In the genomic region with DNA sequence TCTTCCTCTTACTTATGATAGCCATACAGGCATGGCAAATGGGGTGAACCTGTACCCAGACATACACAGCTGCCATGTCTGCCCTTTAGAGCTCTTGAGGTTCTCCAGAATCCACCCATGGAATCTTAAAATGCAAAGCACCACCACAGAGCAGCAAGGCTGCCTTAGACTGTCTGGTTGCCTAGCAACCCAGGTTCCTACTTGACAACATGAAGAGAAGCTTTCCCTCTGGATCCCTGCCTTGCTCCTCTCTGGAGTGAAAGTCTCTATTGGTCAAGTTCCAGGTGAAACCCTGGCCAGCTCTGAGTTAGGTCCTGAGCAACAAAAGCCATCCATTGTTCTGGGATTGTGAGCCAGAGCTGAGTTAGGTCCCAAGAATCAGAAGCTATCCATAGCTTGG, we compare ENCODE assay signal across 10 mouse cellular contexts. TPM values are rescaled to one million over a fixed set of nuclear protein-coding genes. Genes with fewer than 3 reads are reported as not detected.
A peak's percentile ranks its signal among the peaks of the same experiment; 100 is the strongest.
DNase-seq lines count a peak whose midpoint lies in the region; ATAC-seq lines count a peak whose summit lies in the region.
"Had no signal": no experiment of that assay in that cellular context is flagged by ENCODE, and none has a peak within 500 bp of the region (broad histone marks: within the 10 kb centered on the region; RNA-seq: fewer than 3 reads in every experiment).

No protein-coding gene starts in this region.

- no peak overlapping the region for H3K27ac ChIP-seq in hindbrain, embryonic 11.5 days (ENCODE audit: low read depth, low read length)
- no peak overlapping the region for H3K27ac ChIP-seq in hindbrain, embryonic 12.5 days
- H3K27ac ChIP-seq in forebrain, embryonic 16.5 days (ENCODE audit: low read length): peak overlapping the region; percentile 46; the same call in 1 of the 2 replicates
- H3K27ac ChIP-seq: kidney, postnatal 0 days; macrophage had no signal

- no peak overlapping the region for H3K4me2 ChIP-seq in hindbrain, embryonic 11.5 days (replicated peaks; ENCODE audit: low read depth, low read length)
- no peak overlapping the region for H3K4me2 ChIP-seq in hindbrain, embryonic 12.5 days (replicated peaks)
- H3K4me2 ChIP-seq in forebrain, embryonic 16.5 days (ENCODE audit: low read length): no peak overlapping the region

- DNase-seq in hindbrain, embryonic 11.5 days (ENCODE audit: low spot score): peak; percentile 20
- DNase-seq in layer of hippocampus, adult 9-10 months (ENCODE audit: low spot score): peak; percentile 52
- DNase-seq in right cerebral cortex, adult 18-20 months: peak; percentile 71
- DNase-seq in natural killer cell, adult 2 months (ENCODE audit: low spot score in 2 of 2): no peak
- DNase-seq in kidney, adult 11 months: no peak
- DNase-seq: cerebellum, postnatal 25 days had no signal

- H3K4me1 ChIP-seq in hindbrain, embryonic 11.5 days (replicated peaks; ENCODE audit: control insufficient read depth, insufficient read depth, low read length): peaks cover 6% of the 10 kb centered on the region
- peaks cover 20% of the 10 kb centered on the region for H3K4me1 ChIP-seq in hindbrain, embryonic 12.5 days
- H3K4me1 ChIP-seq in forebrain, embryonic 16.5 days (replicated peaks; ENCODE audit: control insufficient read depth, insufficient read depth, low read length): peaks cover 22% of the 10 kb centered on the region

- no peak overlapping the region for H3K4me3 ChIP-seq in hindbrain, embryonic 11.5 days (ENCODE audit: low read depth, low read length)
- no peak overlapping the region for H3K4me3 ChIP-seq in hindbrain, embryonic 12.5 days
- no peak overlapping the region for H3K4me3 ChIP-seq in forebrain, embryonic 16.5 days (replicated peaks; ENCODE audit: low read length)

- H3K27me3 ChIP-seq in hindbrain, embryonic 11.5 days (ENCODE audit: control insufficient read depth, insufficient read depth, low read length): no peaks in the 10 kb centered on the region
- H3K27me3 ChIP-seq in hindbrain, embryonic 12.5 days: no peaks in the 10 kb centered on the region
- H3K27me3 ChIP-seq in forebrain, embryonic 16.5 days (replicated peaks; ENCODE audit: control insufficient read depth, insufficient read depth, low read length): no peaks in the 10 kb centered on the region

- H3K9ac ChIP-seq in hindbrain, embryonic 11.5 days (ENCODE audit: low read depth, low read length): no peak overlapping the region
- no peak overlapping the region for H3K9ac ChIP-seq in hindbrain, embryonic 12.5 days
- no peak overlapping the region for H3K9ac ChIP-seq in forebrain, embryonic 16.5 days (replicated peaks; ENCODE audit: low read depth, low read length)

- H3K36me3 ChIP-seq in hindbrain, embryonic 11.5 days (ENCODE audit: control insufficient read depth, insufficient read depth, low read length): no peaks in the 10 kb centered on the region
- H3K36me3 ChIP-seq in hindbrain, embryonic 12.5 days: no peaks in the 10 kb centered on the region
- no peaks in the 10 kb centered on the region for H3K36me3 ChIP-seq in forebrain, embryonic 16.5 days (ENCODE audit: control insufficient read depth, insufficient read depth)

- ATAC-seq in hindbrain, embryonic 11.5 days (ENCODE audit: low FRiP score): no peak
- ATAC-seq in hindbrain, embryonic 12.5 days (ENCODE audit: low FRiP score): no peak
- ATAC-seq in forebrain, embryonic 16.5 days: peak; percentile 67; the same call in 1 of the 2 replicates

- H3K9me3 ChIP-seq in hindbrain, embryonic 11.5 days (ENCODE audit: control insufficient read depth, low read length): no peaks in the 10 kb centered on the region
- H3K9me3 ChIP-seq in hindbrain, embryonic 12.5 days (replicated peaks): no peaks in the 10 kb centered on the region
- H3K9me3 ChIP-seq in forebrain, embryonic 16.5 days (ENCODE audit: control insufficient read depth, low read length): no peaks in the 10 kb centered on the region

RNA-seq across cellular contexts. Expression of gene Rpl10-ps3, which starts 43.0 kb away (rescaled TPM):
- 189 and 224 TPM in 2 replicates for polyA plus RNA-seq in hindbrain, embryonic 11.5 days (2014; fragmentation: Nextera tagmentation; extraction: Ambion mirVana)
- 121 and 142 TPM in 2 replicates for polyA plus RNA-seq in hindbrain, embryonic 12.5 days (2016; fragmentation: Nextera tagmentation; extraction: Ambion mirVana)
- 114 and 126 TPM in 2 replicates for polyA plus RNA-seq in forebrain, embryonic 16.5 days (2015; fragmentation: Nextera tagmentation; extraction: Ambion mirVana)

Comparison
In these comparisons a context has a peak if more than half of its experiments do, and no peak if none do; other contexts are left out.
1. DNase-seq: peak in hindbrain, embryonic 11.5 days (single experiment), layer of hippocampus, adult 9-10 months (single experiment) and right cerebral cortex, adult 18-20 months (single experiment); none in natural killer cell, adult 2 months (0 of 2) and kidney, adult 11 months (single experiment).